Mouse (Mus musculus): Measurements from ENCODE around the gene 4933427D14Rik. TPM values are rescaled to one million over a fixed set of nuclear protein-coding genes. Genes with fewer than 3 reads are reported as not detected.

Gene 4933427D14Rik
- polyA plus RNA-seq, 1 experiment from 2014 or later = 23.5 TPM

DNA sequence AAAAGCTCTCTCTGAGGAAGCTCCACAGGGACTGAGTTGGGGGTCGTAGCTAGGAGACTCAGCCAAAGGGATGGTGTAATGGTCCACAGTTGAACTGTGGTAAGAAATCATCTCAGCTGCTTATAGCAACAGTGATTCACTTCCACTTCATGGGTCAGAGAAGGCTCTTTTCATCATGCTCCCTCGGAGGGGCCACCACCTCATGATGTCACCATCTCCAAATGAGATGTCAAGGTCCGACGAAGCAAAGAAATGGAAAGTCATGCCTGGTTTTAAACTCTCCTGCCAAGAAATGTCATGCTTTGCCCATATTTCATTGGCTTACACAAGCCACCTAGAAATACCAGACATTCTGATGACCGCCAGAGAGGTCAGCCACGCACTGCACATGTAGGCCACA is 86.9 kb downstream of the 4933427D14Rik start:
- Histone ChIP-seq H3K9me3 (no peaks in the 10 kb centered on the region), H3K4me3 (no peak overlapping the region), H3K27me3 (no peaks in the 10 kb centered on the region), H3K4me2 (replicated peaks) (no peak overlapping the region), H3K27ac (replicated peaks) (no peak overlapping the region), H3K4me1 (0 out of 2 replicates have a peak, but pooled peaks cover 4% of the 10 kb centered on the region), H3K9ac (replicated peaks) (no peak overlapping the region), H3K36me3 (no peaks in the 10 kb centered on the region)
- WGBS = 92% methylated on average over 6 of the region's 6 CpGs
- ATAC-seq (replicated peaks) = no peak

DNA sequence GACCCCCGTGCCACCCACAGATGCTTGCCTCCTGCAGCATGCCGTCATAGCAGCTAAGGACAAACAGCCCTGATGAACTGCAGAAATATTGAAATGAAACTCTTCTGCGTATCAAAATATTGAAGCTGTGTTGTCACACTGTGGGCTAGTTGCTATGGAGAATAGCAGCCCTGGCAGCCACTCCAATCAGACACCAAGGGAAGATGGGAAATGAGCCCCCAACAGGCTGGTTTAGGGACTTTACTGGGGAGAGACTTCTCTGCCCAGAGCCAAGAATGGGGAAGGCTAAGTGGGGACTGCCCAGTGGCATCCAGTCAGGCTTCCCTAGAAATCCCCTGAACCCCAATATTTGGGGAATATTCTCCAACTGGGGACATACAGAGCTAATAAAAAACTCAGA is 88.6 kb downstream of the 4933427D14Rik start:
- H3K4me2 ChIP-seq (replicated peaks) = no peak overlapping the region
- no peaks in the 10 kb centered on the region for H3K27me3 ChIP-seq
- H3K4me1 ChIP-seq = 0 out of 2 replicates have a peak, but pooled peaks cover 4% of the 10 kb centered on the region
- no peaks in the 10 kb centered on the region for H3K9me3 ChIP-seq
- WGBS = 77% methylated on average over 3 of the region's 3 CpGs
- no peak overlapping the region for H3K9ac ChIP-seq (replicated peaks)
- no peak overlapping the region for H3K27ac ChIP-seq (replicated peaks)
- no peaks in the 10 kb centered on the region for H3K36me3 ChIP-seq
- ATAC-seq (replicated peaks) = no peak
- H3K4me3 ChIP-seq = no peak overlapping the region

DNA sequence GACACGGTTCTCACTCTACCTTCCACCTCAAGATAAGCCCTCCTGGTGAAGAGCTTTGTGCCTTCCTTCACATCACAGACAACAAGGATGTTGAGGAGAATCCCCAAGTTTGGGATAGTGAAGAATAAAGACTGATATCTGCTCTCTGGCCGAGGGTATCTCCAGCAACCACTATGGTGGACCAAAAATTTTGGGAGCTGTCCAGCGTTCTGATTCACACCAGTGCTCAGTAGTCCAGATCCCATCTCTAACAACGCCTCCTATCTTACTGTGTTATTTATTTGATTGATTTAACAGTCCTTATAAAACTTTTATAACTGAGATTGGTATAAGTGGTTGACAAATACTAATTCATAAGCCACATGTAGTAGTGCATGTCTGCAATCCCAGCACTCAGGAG is 94.0 kb downstream of the 4933427D14Rik start:
- Histone ChIP-seq H3K4me2 (replicated peaks) (no peak overlapping the region), H3K4me3 (no peak overlapping the region), H3K27me3 (no peaks in the 10 kb centered on the region), H3K27ac (replicated peaks) (no peak overlapping the region), H3K36me3 (no peaks in the 10 kb centered on the region), H3K4me1 (0 out of 2 replicates have a peak, but pooled peaks cover 4% of the 10 kb centered on the region), H3K9ac (replicated peaks) (no peak overlapping the region), H3K9me3 (no peaks in the 10 kb centered on the region)
- no peak for ATAC-seq (replicated peaks)
- WGBS = 62% methylated on average over 4 of the region's 4 CpGs

DNA sequence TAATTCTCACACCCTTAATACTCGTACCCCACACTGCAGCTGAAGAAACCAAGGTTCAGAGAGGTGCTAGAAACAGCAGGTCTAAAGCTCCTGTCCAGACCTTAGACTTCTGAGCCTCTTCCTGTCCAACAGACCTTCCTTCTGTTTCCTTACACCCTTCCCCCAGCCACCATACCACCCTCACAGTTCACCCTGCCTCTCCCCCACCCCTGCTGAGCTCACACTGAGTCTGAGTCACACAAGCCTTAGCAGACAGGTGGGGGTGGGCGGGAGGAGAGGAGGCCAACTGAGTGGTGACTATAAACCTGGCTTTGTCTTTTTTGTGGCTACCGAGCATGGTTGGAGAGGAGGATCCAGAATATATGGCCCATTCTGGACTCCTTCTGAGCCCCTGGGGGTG is 96.5 kb downstream of the 4933427D14Rik start:
- no peak overlapping the region for H3K4me2 ChIP-seq (replicated peaks)
- 60% methylated on average over 3 of the region's 3 CpGs for WGBS
- H3K4me3 ChIP-seq = no peak overlapping the region
- no peaks in the 10 kb centered on the region for H3K4me1 ChIP-seq
- H3K27ac ChIP-seq (replicated peaks) = no peak overlapping the region
- no peaks in the 10 kb centered on the region for H3K36me3 ChIP-seq
- H3K9me3 ChIP-seq = no peaks in the 10 kb centered on the region
- no peak for ATAC-seq (replicated peaks)
- H3K27me3 ChIP-seq = no peaks in the 10 kb centered on the region
- H3K9ac ChIP-seq (replicated peaks) = no peak overlapping the region

DNA sequence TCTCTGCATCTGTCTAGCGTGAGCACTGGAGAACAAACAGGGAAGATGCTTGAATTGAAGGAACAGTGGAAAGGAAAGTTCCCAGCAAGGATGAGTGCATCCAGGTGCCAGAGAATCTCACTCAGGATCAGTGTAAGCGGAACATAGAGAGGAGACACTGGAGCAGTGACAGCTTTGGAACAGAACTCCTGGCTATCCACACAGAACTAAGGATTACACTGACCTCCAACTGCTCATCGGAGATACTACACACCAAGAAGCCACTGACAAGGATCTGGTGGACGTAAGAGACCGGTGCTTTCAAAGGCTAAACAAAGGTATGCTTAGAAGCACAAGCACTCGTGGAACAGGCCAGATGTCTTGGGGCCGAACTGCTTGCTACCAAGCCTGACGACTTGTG is 103.0 kb downstream of the 4933427D14Rik start:
- WGBS = 46% methylated on average over 8 of the region's 8 CpGs
- no peaks in the 10 kb centered on the region for H3K27me3 ChIP-seq
- H3K36me3 ChIP-seq = no peaks in the 10 kb centered on the region
- no peaks in the 10 kb centered on the region for H3K9me3 ChIP-seq
- no peak for ATAC-seq (replicated peaks)
- H3K4me2 ChIP-seq (replicated peaks) = peak overlapping the region; percentile 17; the same call in 1 of the 2 replicates
- H3K9ac ChIP-seq (replicated peaks) = no peak overlapping the region
- no peak overlapping the region for H3K4me3 ChIP-seq
- H3K27ac ChIP-seq (replicated peaks) = peak overlapping the region; percentile 63
- H3K4me1 ChIP-seq = peaks cover 16% of the 10 kb centered on the region

Other genes starting within 250 kb of the 4933427D14Rik start
- 0.23 and 0.42 TPM in 2 replicates for gene Aipl1, start 169.9 kb downstream of the 4933427D14Rik start, polyA plus RNA-seq (2015; fragmentation: Nextera tagmentation; extraction: Ambion mirVana)
- gene Pimreg, start 165.4 kb downstream of the 4933427D14Rik start, polyA plus RNA-seq (2015; fragmentation: Nextera tagmentation; extraction: Ambion mirVana) = 80.9 and 88.0 TPM in 2 replicates
- gene Pitpnm3, start 71.7 kb downstream of the 4933427D14Rik start, polyA plus RNA-seq (2015; fragmentation: Nextera tagmentation; extraction: Ambion mirVana) = 1.4 and 1.8 TPM in 2 replicates
- gene Gm43951, start 619 bp downstream of the 4933427D14Rik start, polyA plus RNA-seq (2015; fragmentation: Nextera tagmentation; extraction: Ambion mirVana) = 1.4 TPM in 2 replicates
- gene Txndc17, start 88 bp upstream of the 4933427D14Rik start, polyA plus RNA-seq (2015; fragmentation: Nextera tagmentation; extraction: Ambion mirVana) = 132 and 138 TPM in 2 replicates
- 59.1 and 60.1 TPM in 2 replicates for gene Med31, start 8.1 kb upstream of the 4933427D14Rik start, polyA plus RNA-seq (2015; fragmentation: Nextera tagmentation; extraction: Ambion mirVana)
- 0.20 and 0.65 TPM in 2 replicates for gene Slc13a5, start 59.8 kb upstream of the 4933427D14Rik start, polyA plus RNA-seq (2015; fragmentation: Nextera tagmentation; extraction: Ambion mirVana)
- gene Xaf1, start 94.2 kb upstream of the 4933427D14Rik start, polyA plus RNA-seq (2015; fragmentation: Nextera tagmentation; extraction: Ambion mirVana) = 0.80 and 1.9 TPM in 2 replicates
- not detected in 2 replicates for gene Fbxo39, start 107.0 kb upstream of the 4933427D14Rik start, polyA plus RNA-seq (2015; fragmentation: Nextera tagmentation; extraction: Ambion mirVana)
- 6.2 and 10.9 TPM in 2 replicates for gene Tekt1, start 155.0 kb upstream of the 4933427D14Rik start, polyA plus RNA-seq (2015; fragmentation: Nextera tagmentation; extraction: Ambion mirVana)
- 5.3 and 5.4 TPM in 2 replicates for gene Smtnl2, start 204.3 kb upstream of the 4933427D14Rik start, polyA plus RNA-seq (2015; fragmentation: Nextera tagmentation; extraction: Ambion mirVana)
- not detected in 2 replicates for gene Ggt6, start 228.1 kb upstream of the 4933427D14Rik start, polyA plus RNA-seq (2015; fragmentation: Nextera tagmentation; extraction: Ambion mirVana)
- 90.0 and 97.2 TPM in 2 replicates for gene Mybbp1a, start 233.9 kb upstream of the 4933427D14Rik start, polyA plus RNA-seq (2015; fragmentation: Nextera tagmentation; extraction: Ambion mirVana)